Mouse (Mus musculus): Measurements from ENCODE around the gene Robo1. TPM values are rescaled to one million over a fixed set of nuclear protein-coding genes. Genes with fewer than 3 reads are reported as not detected.
A peak's percentile ranks its signal among the peaks of the same experiment; 100 is the strongest.

The Robo1 gene
- polyA plus RNA-seq, 1 experiment: 2.2 TPM

DNA sequence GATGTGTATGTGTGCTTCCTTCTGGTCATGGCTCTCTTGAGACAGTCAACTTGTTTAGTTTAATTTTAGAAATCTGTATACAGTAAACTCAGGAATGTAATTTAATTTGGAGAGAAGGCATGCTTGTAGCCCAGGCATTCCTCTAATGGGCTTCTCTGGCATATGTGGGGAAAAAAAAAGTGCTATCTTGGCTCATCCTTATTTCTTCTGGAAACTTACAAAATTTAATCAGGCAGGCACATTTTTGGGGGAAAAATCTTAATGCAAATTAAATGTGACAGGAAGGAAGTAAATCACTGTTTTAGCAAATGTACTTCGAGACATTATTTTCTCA, 487.2 kb downstream of the Robo1 start:
- no peaks in the 10 kb centered on the region for H3K36me3 ChIP-seq (ENCODE audit: control insufficient read depth, insufficient read depth, low read length)
- no peaks in the 10 kb centered on the region for H3K27me3 ChIP-seq (replicated peaks; ENCODE audit: control insufficient read depth, insufficient read depth, low read length)
- no peak overlapping the region for H3K4me3 ChIP-seq (ENCODE audit: insufficient read depth, low read depth, low read length)
- TF ChIP-seq POLR2A (IDR thresholded peaks at IDR 0.05; ENCODE audit: low read depth, low read length) (no peak), CTCF (conservative IDR thresholded peaks at IDR 0.05; ENCODE audit: insufficient read depth, insufficient read length, low read depth, low read length) (no peak)
- H3K4me1 ChIP-seq (ENCODE audit: control insufficient read depth, insufficient read depth, low read length): no peaks in the 10 kb centered on the region
- no peak for DNase-seq
- no peak overlapping the region for H3K27ac ChIP-seq (ENCODE audit: insufficient read depth, low read depth, low read length)
- WGBS: 63% methylated on average over 1 of the region's 1 CpGs

DNA sequence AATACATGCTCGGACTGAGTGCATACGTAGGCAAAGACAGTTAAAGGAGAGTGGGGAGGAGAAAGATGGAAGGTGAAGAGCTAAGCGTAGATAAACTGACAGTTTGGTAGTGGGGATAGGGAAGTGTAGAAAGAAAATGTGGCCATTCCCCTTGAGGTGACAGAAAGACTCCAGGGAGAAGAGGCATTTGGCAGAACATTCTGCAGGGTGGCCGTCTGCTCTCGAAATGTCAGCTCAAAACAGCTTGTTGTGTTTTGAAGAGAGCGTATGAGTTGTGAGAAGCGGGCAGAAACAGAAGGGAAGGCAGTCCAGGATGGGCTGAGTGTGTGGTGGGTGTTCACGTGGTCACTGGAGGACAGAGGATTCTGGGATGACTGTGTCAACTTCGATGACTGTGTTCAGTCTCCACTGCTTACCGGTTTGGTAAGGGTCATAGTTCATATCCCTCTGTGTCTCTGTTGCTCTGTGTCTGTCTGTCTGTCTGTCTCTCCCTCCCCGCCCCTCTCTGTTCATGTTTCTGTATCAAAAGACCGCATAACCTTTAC, 490.4 kb downstream of the Robo1 start:
- no peaks in the 10 kb centered on the region for H3K36me3 ChIP-seq (ENCODE audit: control insufficient read depth, insufficient read depth, low read length)
- H3K27me3 ChIP-seq (replicated peaks; ENCODE audit: control insufficient read depth, insufficient read depth, low read length): no peaks in the 10 kb centered on the region
- 86% methylated on average over 12 of the region's 12 CpGs for WGBS
- H3K4me3 ChIP-seq (ENCODE audit: insufficient read depth, low read depth, low read length): no peak overlapping the region
- DNase-seq: no peak
- no peak overlapping the region for H3K27ac ChIP-seq (ENCODE audit: insufficient read depth, low read depth, low read length)
- no peaks in the 10 kb centered on the region for H3K4me1 ChIP-seq (ENCODE audit: control insufficient read depth, insufficient read depth, low read length)
- TF ChIP-seq POLR2A (IDR thresholded peaks at IDR 0.05; ENCODE audit: low read depth, low read length) (no peak), CTCF (conservative IDR thresholded peaks at IDR 0.05; ENCODE audit: insufficient read depth, insufficient read length, low read depth, low read length) (no peak)

DNA sequence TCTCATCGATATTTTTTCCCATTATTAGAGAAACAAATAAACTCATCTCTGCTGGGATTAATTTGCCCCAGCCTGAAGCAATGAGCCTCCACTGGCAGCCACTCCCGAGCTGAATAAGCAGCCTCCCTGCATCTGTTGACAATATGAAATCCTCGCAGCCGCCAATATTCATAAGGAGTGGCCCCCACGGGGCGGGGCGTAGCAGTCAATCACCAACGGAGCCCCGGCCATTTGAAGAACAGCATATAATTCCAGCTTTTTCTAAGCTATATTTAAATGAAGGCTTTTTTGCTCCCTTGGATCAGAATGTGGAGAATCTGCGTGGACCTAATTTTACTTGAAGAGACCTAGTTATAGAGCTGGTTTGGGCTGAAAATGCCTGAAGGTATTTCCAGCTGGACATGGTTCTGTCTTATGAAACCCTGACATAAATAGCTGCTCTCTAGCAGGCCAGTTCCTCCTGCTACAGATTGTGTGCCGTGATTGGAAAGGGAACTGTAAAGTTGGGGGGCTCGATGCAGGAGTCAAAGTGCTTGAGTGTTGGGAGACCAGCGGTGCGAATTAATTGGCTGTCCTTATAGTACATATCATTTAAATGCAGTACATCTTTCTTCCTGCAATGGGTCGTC, 492.1 kb downstream of the Robo1 start:
- 69% methylated on average over 15 of the region's 15 CpGs for WGBS

DNA sequence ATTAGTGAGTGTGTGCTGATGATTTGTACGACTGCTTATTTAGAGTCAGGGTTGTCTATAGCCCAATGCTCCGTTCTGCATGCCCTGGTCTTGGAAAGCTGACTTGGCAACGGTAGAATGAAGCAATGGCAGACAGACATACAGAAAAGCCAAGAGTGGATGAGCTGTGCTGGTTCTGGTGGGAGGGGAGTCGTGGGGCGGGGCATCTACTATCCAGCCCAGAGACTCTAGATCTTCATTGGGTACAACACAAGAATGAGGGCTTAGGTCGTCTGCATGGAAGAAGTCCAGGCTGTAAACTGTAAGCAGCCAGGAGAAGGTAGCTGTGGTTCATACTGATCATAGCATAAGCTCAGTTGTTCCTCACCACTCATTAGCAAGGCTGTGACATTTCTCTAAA, 492.7 kb downstream of the Robo1 start:
- no peak for DNase-seq
- WGBS: 86% methylated on average over 6 of the region's 6 CpGs
- no peak overlapping the region for H3K27ac ChIP-seq (ENCODE audit: insufficient read depth, low read depth, low read length)
- TF ChIP-seq CTCF (conservative IDR thresholded peaks at IDR 0.05; ENCODE audit: insufficient read depth, insufficient read length, low read depth, low read length) (no peak), POLR2A (IDR thresholded peaks at IDR 0.05; ENCODE audit: low read depth, low read length) (no peak)
- no peak overlapping the region for H3K4me3 ChIP-seq (ENCODE audit: insufficient read depth, low read depth, low read length)
- H3K36me3 ChIP-seq (ENCODE audit: control insufficient read depth, insufficient read depth, low read length): no peaks in the 10 kb centered on the region
- H3K4me1 ChIP-seq (ENCODE audit: control insufficient read depth, insufficient read depth, low read length): no peaks in the 10 kb centered on the region
- no peaks in the 10 kb centered on the region for H3K27me3 ChIP-seq (replicated peaks; ENCODE audit: control insufficient read depth, insufficient read depth, low read length)

More for the DNA sequence above, 492.1 kb downstream of the Robo1 start:
- no peak overlapping the region for H3K4me3 ChIP-seq (ENCODE audit: insufficient read depth, low read depth, low read length)
- no peaks in the 10 kb centered on the region for H3K36me3 ChIP-seq (ENCODE audit: control insufficient read depth, insufficient read depth, low read length)
- no peaks in the 10 kb centered on the region for H3K4me1 ChIP-seq (ENCODE audit: control insufficient read depth, insufficient read depth, low read length)
- H3K27me3 ChIP-seq (replicated peaks; ENCODE audit: control insufficient read depth, insufficient read depth, low read length): no peaks in the 10 kb centered on the region
- no peak overlapping the region for H3K27ac ChIP-seq (ENCODE audit: insufficient read depth, low read depth, low read length)
- TF ChIP-seq POLR2A (IDR thresholded peaks at IDR 0.05; ENCODE audit: low read depth, low read length): no peak
- no peak for TF ChIP-seq CTCF (conservative IDR thresholded peaks at IDR 0.05; ENCODE audit: insufficient read depth, insufficient read length, low read depth, low read length)
- no peak for DNase-seq

DNA sequence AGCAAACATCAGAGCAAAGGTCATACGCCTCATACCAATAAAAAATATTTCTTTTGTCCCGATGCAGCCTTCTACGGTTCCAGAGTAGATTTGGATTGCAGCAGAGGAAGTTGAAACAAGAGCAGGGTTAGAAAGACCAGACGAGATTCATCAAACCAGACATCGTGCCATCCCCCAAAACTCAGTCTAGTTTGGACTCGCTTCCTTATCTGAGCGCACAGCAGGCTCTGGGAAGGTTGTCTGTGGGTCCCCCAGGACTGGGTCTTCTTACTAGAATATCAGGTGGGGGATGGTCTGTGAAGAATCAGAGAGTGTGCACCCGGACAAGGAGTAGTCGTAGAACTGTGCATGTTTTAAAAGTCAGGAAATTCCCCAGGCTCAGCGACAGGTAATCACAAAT, 500.2 kb downstream of the Robo1 start:
- Histone ChIP-seq H3K36me3 (ENCODE audit: control insufficient read depth, insufficient read depth, low read length) (no peaks in the 10 kb centered on the region), H3K27ac (ENCODE audit: insufficient read depth, low read depth, low read length) (no peak overlapping the region), H3K4me1 (ENCODE audit: control insufficient read depth, insufficient read depth, low read length) (peaks cover 3% of the 10 kb centered on the region; the same call in 1 of the 2 replicates), H3K27me3 (replicated peaks; ENCODE audit: control insufficient read depth, insufficient read depth, low read length) (no peaks in the 10 kb centered on the region), H3K4me3 (ENCODE audit: insufficient read depth, low read depth, low read length) (peak overlapping the region; percentile 34; the same call in 1 of the 2 replicates)
- WGBS: 12% methylated on average over 10 of the region's 10 CpGs
- peak; percentile 22 for DNase-seq
- TF ChIP-seq POLR2A (IDR thresholded peaks at IDR 0.05; ENCODE audit: low read depth, low read length): no peak
- TF ChIP-seq CTCF (conservative IDR thresholded peaks at IDR 0.05; ENCODE audit: insufficient read depth, insufficient read length, low read depth, low read length): no peak

DNA sequence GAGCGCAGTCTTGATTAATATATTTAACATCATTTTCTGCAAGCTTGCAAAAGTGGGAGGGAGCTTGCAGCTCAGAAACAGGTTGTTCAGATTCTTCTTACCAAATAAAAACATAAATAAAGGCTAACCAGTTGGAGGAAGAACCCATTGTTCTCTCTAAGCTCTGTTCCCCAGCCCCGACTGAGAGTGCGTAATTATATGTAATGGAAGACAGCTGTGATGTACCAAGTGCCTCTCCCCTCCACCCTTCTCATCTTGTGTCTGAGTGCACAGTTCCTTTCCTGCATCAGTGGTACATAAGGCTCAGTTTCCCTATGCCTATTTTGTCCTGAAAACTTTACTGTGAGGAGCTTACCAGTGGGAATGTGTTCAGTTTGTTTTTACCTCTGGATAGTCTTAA, 502.8 kb downstream of the Robo1 start:
- no peak overlapping the region for H3K4me3 ChIP-seq (ENCODE audit: insufficient read depth, low read depth, low read length)
- peaks cover 3% of the 10 kb centered on the region; the same call in 1 of the 2 replicates for H3K4me1 ChIP-seq (ENCODE audit: control insufficient read depth, insufficient read depth, low read length)
- 69% methylated on average over 3 of the region's 3 CpGs for WGBS
- no peaks in the 10 kb centered on the region for H3K36me3 ChIP-seq (ENCODE audit: control insufficient read depth, insufficient read depth, low read length)
- no peaks in the 10 kb centered on the region for H3K27me3 ChIP-seq (replicated peaks; ENCODE audit: control insufficient read depth, insufficient read depth, low read length)
- TF ChIP-seq CTCF (conservative IDR thresholded peaks at IDR 0.05; ENCODE audit: insufficient read depth, insufficient read length, low read depth, low read length) (no peak), POLR2A (IDR thresholded peaks at IDR 0.05; ENCODE audit: low read depth, low read length) (no peak)
- no peak overlapping the region for H3K27ac ChIP-seq (ENCODE audit: insufficient read depth, low read depth, low read length)
- no peak for DNase-seq

DNA sequence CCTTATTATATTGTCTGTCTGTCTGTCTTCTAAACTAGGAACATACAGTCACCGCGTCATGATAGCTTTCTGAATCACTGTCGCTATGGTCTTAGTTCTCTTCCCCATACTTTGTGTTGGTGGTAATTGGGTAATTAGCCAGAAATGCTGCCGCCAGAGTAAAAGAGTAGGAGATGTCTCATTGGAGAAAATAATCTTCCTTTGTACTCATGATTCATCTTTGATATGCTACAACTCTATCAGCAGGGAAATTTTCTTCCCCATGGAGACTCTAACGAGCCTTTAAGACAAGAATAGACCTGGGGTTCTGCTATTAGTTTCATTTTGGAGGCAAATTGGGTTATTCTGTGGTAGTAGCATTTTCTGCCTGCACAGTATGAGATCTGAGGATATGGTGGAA, 503.4 kb downstream of the Robo1 start:
- TF ChIP-seq CTCF (conservative IDR thresholded peaks at IDR 0.05; ENCODE audit: insufficient read depth, insufficient read length, low read depth, low read length): no peak
- TF ChIP-seq POLR2A (IDR thresholded peaks at IDR 0.05; ENCODE audit: low read depth, low read length): no peak
- no peaks in the 10 kb centered on the region for H3K27me3 ChIP-seq (replicated peaks; ENCODE audit: control insufficient read depth, insufficient read depth, low read length)
- no peaks in the 10 kb centered on the region for H3K36me3 ChIP-seq (ENCODE audit: control insufficient read depth, insufficient read depth, low read length)
- H3K27ac ChIP-seq (ENCODE audit: insufficient read depth, low read depth, low read length): no peak overlapping the region
- WGBS: 85% methylated on average over 5 of the region's 5 CpGs
- peaks cover 3% of the 10 kb centered on the region; the same call in 1 of the 2 replicates for H3K4me1 ChIP-seq (ENCODE audit: control insufficient read depth, insufficient read depth, low read length)
- no peak for DNase-seq
- H3K4me3 ChIP-seq (ENCODE audit: insufficient read depth, low read depth, low read length): no peak overlapping the region
